Mouse (Mus musculus): ENCODE measurements around the gene Nrxn1.

Gene Nrxn1

DNA sequence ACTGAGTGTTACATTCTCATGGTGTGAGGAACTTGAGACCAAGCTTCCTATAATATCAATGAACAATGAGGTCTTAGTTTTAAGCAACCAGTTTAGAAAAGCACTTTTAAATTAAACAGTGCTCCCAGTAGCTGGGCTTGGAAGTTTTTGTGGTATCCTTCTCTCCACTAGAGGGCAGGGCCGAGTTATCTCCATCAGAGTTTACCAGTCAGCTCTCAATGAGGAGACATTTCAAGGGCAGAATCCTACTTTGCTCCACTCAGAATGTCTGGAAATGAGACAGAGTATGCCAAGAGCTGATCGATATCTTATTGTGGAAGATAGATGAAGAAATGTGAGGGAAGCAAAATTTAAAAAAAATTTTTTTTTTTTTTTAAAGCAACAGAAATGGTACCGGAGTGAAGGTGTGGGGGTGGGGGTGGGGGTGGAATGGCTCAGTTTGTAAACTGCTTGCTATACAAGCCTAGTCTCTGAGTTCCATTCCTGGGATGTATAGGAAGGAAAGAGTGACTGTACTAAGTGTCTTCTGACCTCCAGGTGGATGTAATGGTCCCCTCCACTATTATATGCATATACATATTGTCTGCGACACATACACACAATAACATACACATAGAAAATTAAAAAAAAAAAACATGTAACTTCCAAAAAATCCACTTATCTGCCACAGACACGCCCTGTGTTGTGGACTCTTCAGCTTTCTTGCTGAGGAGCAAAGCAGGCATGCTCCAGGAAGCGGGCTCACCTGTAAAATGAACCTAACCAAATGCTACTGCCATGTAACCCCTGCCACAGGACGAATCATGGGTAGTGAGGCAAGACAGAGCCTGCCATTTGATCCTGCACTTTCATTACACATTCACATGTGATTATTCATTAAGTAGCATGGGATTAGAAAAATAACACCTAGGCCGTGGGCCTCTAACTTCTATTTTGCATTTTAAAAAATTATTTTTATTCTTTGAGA, 283.4 kb downstream of the Nrxn1 start:
- peak; percentile 53 for DNase-seq

DNA sequence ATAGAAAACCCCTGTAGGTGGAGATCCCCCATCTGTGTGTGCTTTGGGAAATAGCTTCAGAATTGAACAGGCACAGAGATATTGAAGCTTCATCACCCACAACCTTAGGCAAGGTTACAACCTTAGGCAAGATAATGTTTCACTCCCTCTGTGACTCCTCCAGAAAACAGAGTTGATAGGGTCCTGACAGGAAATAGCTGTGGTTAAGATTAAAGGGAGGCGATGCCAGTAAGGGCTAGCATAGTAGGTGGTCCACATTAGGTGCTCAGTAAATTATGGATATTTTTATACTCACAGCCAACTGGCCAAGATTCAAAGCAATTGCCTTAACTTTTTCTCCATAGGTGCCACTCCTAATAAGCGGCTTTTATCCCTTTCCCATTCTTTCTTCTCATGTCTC, 284.6 kb downstream of the Nrxn1 start:
- no peak for DNase-seq

DNA sequence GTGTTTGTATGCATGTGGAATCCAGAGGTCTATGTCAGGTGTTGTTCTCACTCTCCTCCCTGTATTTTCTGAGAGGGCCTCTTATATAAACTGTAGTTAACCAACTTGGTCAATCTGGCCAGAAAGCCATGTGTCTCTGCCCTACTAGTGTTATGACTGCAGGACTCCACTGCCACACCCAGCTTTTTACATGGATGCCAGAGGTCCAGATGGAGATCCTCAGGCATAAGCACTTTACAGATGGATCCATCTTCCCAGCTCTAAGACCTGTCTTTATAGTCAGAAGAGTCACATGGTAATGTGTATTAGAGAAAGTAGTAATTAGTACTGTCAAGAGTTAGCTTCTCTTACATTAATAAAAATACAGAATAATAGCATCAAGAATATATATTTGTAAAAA, 285.7 kb downstream of the Nrxn1 start:
- DNase-seq, result no peak

DNA sequence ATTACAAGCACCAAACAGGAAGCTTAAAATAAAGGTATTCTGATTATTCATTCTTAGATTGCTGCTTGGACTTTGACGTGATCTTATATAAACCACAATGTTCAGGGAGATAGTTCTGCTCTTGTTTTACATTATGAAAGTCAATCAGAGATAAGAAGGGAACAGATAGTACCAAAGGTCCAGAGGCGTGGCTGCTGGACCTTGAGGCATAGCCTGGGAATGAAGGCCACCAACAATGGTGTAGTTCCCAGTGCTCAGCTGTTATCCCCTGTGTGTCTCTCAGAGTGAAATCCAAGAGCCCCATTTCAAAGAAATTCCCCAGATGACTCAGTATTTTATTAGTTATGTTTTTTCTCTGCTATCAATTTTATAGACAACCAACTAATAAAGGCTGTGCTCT, 294.2 kb downstream of the Nrxn1 start:
- no peak for DNase-seq

GRCm38 (mm10) chr17:90797659-90798288, 295.1 kb downstream of the Nrxn1 start:
- no peak for DNase-seq

- no peak for DNase-seq
These were observed 295.9 kb downstream of the Nrxn1 start for GRCm38 (mm10) chr17:90796974-90797373.

- DNase-seq, result no peak
These were observed 304.3 kb downstream of the Nrxn1 start for GRCm38 (mm10) chr17:90788491-90789127.

DNA sequence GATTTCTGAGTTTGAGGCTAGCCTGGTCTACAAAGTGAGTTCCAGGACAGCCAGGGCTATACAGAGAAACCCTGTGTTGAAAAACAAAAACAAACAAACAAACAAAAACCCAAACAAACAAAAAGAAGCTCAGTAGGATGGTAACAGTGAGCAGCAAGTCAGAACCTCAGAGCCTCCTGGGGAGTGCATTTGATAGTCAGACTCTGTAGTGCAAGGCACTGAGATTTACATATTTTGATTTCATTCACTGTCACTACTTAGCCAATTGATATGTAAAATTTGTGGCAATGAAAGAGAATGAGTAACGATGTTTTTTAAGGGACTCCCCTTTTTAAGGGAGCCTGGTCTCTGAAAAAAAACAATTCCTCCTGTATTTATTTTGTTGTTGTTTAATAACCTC, 304.8 kb downstream of the Nrxn1 start:
- no peak for DNase-seq

- no peak for DNase-seq
These were observed 305.6 kb downstream of the Nrxn1 start for GRCm38 (mm10) chr17:90787121-90787788.

DNA sequence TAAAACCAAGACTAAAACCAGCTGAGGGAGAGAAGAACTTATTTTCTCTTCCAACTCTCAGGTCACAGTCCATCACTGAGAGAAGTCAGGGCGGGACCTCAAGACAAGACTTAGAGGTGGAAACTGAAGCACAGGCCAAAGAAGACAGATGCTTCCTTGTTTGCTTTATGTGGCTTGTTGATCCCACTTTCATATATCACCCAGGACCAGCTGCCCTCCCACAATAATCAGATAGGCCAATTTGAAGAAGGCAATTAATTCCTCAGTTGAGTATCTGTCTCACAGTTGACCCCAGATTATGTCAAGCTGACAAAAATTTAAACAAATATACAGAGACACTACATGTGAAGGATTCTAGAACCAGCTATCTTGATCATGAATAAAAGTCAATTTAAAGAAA, 312.4 kb downstream of the Nrxn1 start:
- no peak for DNase-seq

- no peak for DNase-seq
These were observed 317.5 kb downstream of the Nrxn1 start for GRCm38 (mm10) chr17:90775397-90775796.

DNA sequence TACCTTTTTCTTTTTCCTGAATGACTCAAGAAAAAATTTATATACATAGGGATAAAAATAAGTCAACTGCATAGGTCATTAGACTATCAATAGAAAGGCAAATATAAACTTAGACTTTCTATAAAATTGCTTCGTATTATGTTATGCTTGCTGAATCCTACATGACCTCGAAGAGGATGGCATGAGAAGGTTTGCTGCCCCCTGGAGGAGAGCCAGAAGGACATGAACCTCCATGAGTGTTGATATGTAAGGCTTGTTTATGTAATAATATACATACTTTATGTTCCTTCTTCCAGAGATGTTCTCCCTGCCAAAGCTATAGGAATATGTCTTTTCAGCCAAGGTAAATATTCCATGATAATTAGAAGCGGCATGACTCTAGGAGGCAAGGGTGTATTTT, 319.6 kb downstream of the Nrxn1 start:
- no peak for DNase-seq

GRCm38 (mm10) chr17:90768216-90768615, 324.7 kb downstream of the Nrxn1 start:
- no peak for DNase-seq

DNA sequence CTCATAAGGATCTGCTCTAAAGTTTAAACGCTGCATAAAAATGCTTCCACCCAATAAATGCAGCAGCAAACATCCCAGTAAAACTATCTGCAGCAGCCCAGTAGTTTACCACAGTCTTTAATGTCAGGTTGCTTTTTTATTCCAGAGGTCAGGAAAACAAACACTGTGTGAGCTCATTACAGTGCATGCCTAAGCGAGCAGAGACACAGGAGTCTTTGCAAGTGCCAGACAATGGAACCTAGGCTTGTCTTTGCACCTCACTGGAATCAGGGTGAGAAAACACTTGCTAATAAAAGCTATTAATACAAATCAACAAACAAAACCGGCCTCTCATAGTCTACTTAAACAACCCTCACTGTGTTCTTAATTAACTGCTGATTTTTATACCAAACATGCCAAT, 365.7 kb downstream of the Nrxn1 start:
- DNase-seq, result no peak

DNA sequence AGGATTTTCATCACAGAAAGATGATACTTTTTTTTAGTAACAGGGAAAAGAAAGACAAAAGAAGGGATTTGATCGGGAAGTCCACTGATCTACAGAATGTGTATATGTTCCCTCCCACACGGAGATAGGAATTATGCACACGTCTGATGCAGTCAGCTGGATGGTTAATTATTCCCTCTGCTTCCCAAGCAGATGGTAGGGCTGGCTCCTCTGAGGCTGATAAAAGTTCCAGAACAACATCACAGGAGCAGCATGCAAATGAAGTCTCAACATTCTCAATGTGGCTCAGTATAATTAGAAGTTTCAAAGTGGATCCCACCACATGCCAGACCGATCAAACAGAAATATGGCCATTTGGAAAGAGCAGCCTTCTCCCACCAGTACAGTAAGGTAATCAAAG, 388.1 kb downstream of the Nrxn1 start:
- peak; percentile 41 for DNase-seq

GRCm38 (mm10) chr17:90702626-90703025, 390.2 kb downstream of the Nrxn1 start:
- DNase-seq, result no peak

DNA sequence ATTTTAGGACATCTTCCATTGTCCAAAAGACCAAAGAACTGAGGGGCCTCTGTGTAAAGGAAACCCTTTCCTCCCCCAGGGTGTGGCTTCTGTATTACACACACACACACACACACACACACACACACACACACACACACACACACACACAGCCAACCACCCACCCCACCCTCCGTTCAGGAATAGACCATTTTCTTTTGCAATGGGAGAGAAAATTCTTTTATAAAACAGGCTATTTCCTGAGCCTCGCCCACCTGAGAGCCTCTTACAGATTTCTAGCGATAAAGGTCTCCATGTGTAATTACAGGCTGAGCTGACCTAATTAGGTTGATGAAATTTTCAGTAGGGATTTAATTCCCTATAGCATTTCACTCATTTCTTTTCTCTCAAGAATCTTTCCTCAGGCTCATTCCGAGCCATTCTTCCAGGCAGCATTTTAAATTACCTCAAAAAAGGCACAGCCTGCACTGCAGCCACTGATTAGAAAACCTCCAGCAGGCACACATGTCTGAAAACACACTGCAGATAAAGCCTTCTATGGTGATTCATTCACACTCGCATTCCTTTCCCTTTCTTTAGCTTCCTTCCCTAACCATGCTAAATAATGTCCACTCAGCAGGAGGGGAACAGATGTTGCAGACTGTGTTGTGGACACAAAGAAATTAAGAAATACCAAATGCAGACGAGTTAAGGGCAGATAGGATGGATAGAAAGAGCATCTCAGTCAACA, 396.6 kb downstream of the Nrxn1 start:
- peak; percentile 35 for DNase-seq

DNA sequence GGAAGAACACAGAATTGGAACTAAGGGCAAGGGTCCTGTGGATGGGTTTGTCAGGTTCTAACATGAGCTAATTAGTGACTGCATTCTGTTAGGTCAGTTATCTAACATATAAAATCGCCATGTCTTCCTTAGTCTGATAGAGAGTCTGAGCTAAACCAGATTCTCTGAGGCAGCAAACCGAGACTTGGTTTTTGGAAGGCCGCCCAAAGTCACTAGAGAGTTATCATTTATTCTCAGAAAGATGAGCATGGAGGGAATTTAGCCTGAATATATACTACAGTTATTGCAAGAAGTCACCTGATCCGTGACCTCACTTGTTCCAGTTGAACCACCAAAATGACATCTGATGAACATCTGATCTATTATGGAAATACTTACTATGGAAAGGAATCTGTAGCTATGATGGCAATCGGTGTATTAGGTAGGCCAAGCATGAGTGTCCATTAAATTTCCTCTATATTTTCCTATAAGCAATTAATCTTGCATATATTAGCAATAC, 397.7 kb downstream of the Nrxn1 start:
- DNase-seq, result no peak

DNA sequence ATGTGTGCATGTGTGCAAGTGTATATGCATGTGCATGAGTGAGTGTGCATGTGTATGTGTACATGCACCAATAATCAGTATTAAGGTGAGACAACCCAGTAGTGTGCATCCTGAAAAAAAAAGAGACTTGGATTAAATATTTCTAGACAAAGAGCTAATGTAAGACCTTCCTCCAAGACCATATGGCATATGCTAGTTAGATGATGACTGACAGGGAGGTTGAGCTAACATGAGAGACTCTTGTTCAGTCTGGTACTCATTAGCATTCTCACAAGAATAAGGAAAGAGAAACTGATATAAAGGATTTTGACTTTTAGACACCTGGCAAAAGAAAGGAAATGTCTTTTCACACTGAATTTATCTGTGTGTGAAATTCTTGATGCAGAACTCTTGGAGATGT, 408.7 kb downstream of the Nrxn1 start:
- DNase-seq, result no peak

DNA sequence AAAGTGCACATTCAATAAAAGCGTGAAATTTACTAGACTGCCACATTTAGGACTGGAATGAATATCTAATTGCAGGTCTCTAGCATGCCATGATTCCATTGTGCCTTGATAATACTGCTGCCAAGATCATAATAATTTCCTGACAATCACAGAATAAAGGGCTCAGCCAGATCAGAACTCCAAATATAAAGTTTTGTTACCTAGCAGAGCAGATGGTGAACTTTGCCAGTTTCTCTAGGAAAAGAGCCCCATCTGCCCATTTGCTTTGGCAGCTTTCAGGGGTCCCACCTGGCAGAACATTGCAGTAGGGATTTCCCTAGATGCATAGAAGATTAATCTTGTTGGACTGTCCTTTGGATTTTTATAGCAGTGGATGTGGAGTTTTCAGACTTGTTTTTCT, 411.9 kb downstream of the Nrxn1 start:
- no peak for DNase-seq

GRCm38 (mm10) chr17:90676676-90677075, 416.2 kb downstream of the Nrxn1 start:
- no peak for DNase-seq

DNA sequence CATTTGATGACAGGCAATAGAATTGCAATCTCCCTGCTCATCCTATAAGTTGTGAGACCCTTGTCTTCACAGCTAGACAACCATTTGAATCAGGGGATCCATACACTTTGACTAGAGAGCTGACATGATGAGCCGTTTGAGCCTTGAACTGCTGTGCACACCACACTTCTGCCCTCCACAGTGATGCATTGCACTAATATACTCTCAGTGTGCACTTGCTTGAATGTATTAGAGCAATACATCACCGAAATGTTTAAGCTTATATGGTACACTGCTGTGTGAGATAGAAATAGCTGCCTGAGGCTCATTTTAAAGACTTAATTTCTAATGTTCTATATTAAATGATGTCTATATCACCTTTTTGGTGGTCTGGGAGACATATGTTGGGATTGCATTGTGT, 430.6 kb downstream of the Nrxn1 start:
- DNase-seq, result no peak
